Mouse (Mus musculus): ENCODE measurements around the gene Acot12.

GRCm38 (mm10) chr13:91740851-91741250 is 461 bp upstream of the Acot12 start:
- no peak for TF ChIP-seq GATA1 (IDR thresholded peaks at IDR 0.05; ENCODE audit: borderline replicate concordance, low read length)
- no peak for TF ChIP-seq FLI1 (IDR thresholded peaks at IDR 0.05; ENCODE audit: low read length)
